Mouse (Mus musculus) lung, adult 18-20 months (tissue): Measurements from ENCODE around the gene Wiz.

Experiments used
- DNase-seq, 2 experiments: peaks; one replicate each; pipeline ENCODE4 v3.0.0; 2022; ENCODE audit warnings: mixed read lengths in 2 of 2

The Wiz gene

GRCm38 (mm10) chr17:32377137-32377536, 12.1 kb downstream of the Wiz start:
- DNase-seq: no peak

GRCm38 (mm10) chr17:32376475-32376874, 12.8 kb downstream of the Wiz start:
- DNase-seq: no peak

GRCm38 (mm10) chr17:32368991-32369578, 20.2 kb downstream of the Wiz start:
- DNase-seq: no peak

GRCm38 (mm10) chr17:32367706-32368105, 21.5 kb downstream of the Wiz start:
- DNase-seq: no peak

GRCm38 (mm10) chr17:32365296-32365695, 23.9 kb downstream of the Wiz start:
- DNase-seq: no peak

GRCm38 (mm10) chr17:32364850-32365249, 24.4 kb downstream of the Wiz start:
- no peak for DNase-seq

GRCm38 (mm10) chr17:32364331-32364730, 24.9 kb downstream of the Wiz start:
- peak; percentile 85 to 88 for DNase-seq

GRCm38 (mm10) chr17:32363821-32364301, 25.4 kb downstream of the Wiz start:
- DNase-seq: no peak

GRCm38 (mm10) chr17:32362686-32363085, 26.6 kb downstream of the Wiz start:
- no peak for DNase-seq

- DNase-seq: no peak
Observed at GRCm38 (mm10) chr17:32359928-32360327, 29.3 kb downstream of the Wiz start.

- no peak for DNase-seq
Observed at GRCm38 (mm10) chr17:32358943-32359340, 30.3 kb downstream of the Wiz start.

GRCm38 (mm10) chr17:32358192-32358942, 30.9 kb downstream of the Wiz start:
- DNase-seq: no peak

GRCm38 (mm10) chr17:32356766-32357760, 32.2 kb downstream of the Wiz start:
- DNase-seq: no peak

GRCm38 (mm10) chr17:32356281-32356680, 33.0 kb downstream of the Wiz start:
- no peak for DNase-seq

GRCm38 (mm10) chr17:32355031-32355430, 34.2 kb downstream of the Wiz start:
- no peak for DNase-seq

- DNase-seq: no peak
Observed at GRCm38 (mm10) chr17:32354211-32354610, 35.0 kb downstream of the Wiz start.

GRCm38 (mm10) chr17:32353696-32354095, 35.5 kb downstream of the Wiz start:
- peak; percentile 52 to 62 for DNase-seq

- no peak for DNase-seq
Observed at GRCm38 (mm10) chr17:32351726-32352125, 37.5 kb downstream of the Wiz start.

GRCm38 (mm10) chr17:32351269-32351668, 38.0 kb downstream of the Wiz start:
- DNase-seq: no peak

- peak; percentile 98 to 99 for DNase-seq
Observed at GRCm38 (mm10) chr17:32350382-32350983, 38.8 kb downstream of the Wiz start, which contains the start of gene Akap8l. Gene Akap8l (minus strand): TSS chr17:32350607.

- DNase-seq: no peak
Observed at GRCm38 (mm10) chr17:32349851-32350381, 39.3 kb downstream of the Wiz start.

GRCm38 (mm10) chr17:32349037-32349732, 40.1 kb downstream of the Wiz start:
- DNase-seq: peak; percentile 46 to 59
